Mouse (Mus musculus) liver, embryonic 14.5 days (tissue): ENCODE results near the gene Mtg2. TPM values are rescaled to one million over a fixed set of nuclear protein-coding genes. Genes with fewer than 3 reads are reported as not detected.
A peak's percentile ranks its signal among the peaks of the same experiment; 100 is the strongest.

Experiments
- ATAC-seq: fragments of 200-750 bp; cut with Nextera tagmentation; 2 replicates; pipeline ENCODE4 v1.8.0; 2017; ENCODE audit warnings: moderate number of reproducible peaks, mild to moderate bottlenecking, moderate library complexity; ENCODE audit not compliant: insufficient read depth
- DNase-seq, 3 experiments: peaks; one replicate each; pipeline ENCODE4 v3.0.0-alpha.2; 2012 to 2013; ENCODE audit warnings: low read depth in 3 of 3, low spot score in 3 of 3
- H3K27ac ChIP-seq: fragments of 300-500 bp; sonication (generic); 2 replicates; pipeline ENCODE4 v1.5.1; 2014; ENCODE audit warnings: moderate library complexity, mild to moderate bottlenecking, control low read depth, inconsistent platforms
- H3K27me3 ChIP-seq: fragments of 300-500 bp; sonication (generic); 2 replicates; pipeline ENCODE4 v1.6.1; 2014; ENCODE audit warnings: mild to moderate bottlenecking, low read length, moderate library complexity; ENCODE audit not compliant: control insufficient read depth, insufficient read depth
- H3K36me3 ChIP-seq: fragments of 300-500 bp; sonication (generic); replicated peaks from 2 replicates; pipeline ENCODE4 v1.6.1; 2014; ENCODE audit warnings: low read depth; ENCODE audit not compliant: control insufficient read depth, insufficient read depth
- H3K4me1 ChIP-seq, 2 experiments: fragments of 200-500 bp in 1 of 2; fragments of 300-500 bp in 1 of 2; sonication (generic) in 1 of 2; replicated peaks; 2 replicates each; pipeline ENCODE4 v1.6.1; 2012 to 2014; ENCODE audit warnings: antibody characterized with exemption in 1 of 2, inconsistent platforms in 1 of 2, low read length in 1 of 2; ENCODE audit not compliant: control insufficient read depth in 2 of 2, insufficient read depth in 2 of 2
- H3K4me2 ChIP-seq: fragments of 300-500 bp; sonication (generic); 2 replicates; pipeline ENCODE4 v1.6.1; 2014; ENCODE audit warnings: low read depth, mild to moderate bottlenecking, control low read depth, moderate library complexity
- H3K4me3 ChIP-seq, 2 experiments: fragments of 200-500 bp in 1 of 2; fragments of 300-500 bp in 1 of 2; sonication (generic) in 1 of 2; 2 replicates each; pipeline ENCODE4 v1.5.1; 2012 to 2014; ENCODE audit warnings: low read depth in 2 of 2, low read length in 2 of 2, mild to moderate bottlenecking in 2 of 2, control low read depth in 1 of 2, inconsistent platforms in 1 of 2, moderate library complexity in 1 of 2; ENCODE audit not compliant: insufficient read depth in 1 of 2
- H3K9ac ChIP-seq: fragments of 300-500 bp; sonication (generic); replicated peaks from 2 replicates; pipeline ENCODE4 v1.6.1; 2014; ENCODE audit warnings: mild to moderate bottlenecking, control low read depth, moderate library complexity
- H3K9me3 ChIP-seq: fragments of 300-500 bp; sonication (generic); 2 replicates; pipeline ENCODE4 v1.6.1; 2016; ENCODE audit warnings: low read length, mixed read lengths; ENCODE audit not compliant: control insufficient read depth
- CTCF ChIP-seq: IDR thresholded peaks from 2 replicates; pipeline ENCODE4 v1.5.1; 2016; ENCODE audit warnings: antibody characterized with exemption, low read depth, control low read depth
- EP300 ChIP-seq: IDR thresholded peaks from 2 replicates; pipeline ENCODE4 v1.6.1; 2016; ENCODE audit warnings: antibody characterized with exemption, low read depth
- WGBS: fragments of 180-500 bp; shearing (Covaris S2); extraction: QIAGEN DNeasy Blood & Tissue Kit; methylation state at CpG from one replicate; pipeline ENCODE4 v1.1.7; 2014; ENCODE audit not compliant: insufficient replicate concordance; 5-methylcytosine and 5-hydroxymethylcytosine counted together
- polyA plus RNA-seq, 2 experiments: library from polyadenylated mRNA; depleted of rRNA in 1 of 2; stranded (reverse) in 1 of 2; unstranded in 1 of 2; fragments of >200 nt; fragmentation: Nextera tagmentation in 1 of 2; extraction: Ambion mirVana in 1 of 2; gene quantifications; 2 replicates each; pipeline versions ENCODE4 v1.2.1 to v1.2.3; 2012 to 2014

Gene Mtg2
- polyA plus RNA-seq, 2 experiments, result 8.5 to 10.7 TPM

DNA sequence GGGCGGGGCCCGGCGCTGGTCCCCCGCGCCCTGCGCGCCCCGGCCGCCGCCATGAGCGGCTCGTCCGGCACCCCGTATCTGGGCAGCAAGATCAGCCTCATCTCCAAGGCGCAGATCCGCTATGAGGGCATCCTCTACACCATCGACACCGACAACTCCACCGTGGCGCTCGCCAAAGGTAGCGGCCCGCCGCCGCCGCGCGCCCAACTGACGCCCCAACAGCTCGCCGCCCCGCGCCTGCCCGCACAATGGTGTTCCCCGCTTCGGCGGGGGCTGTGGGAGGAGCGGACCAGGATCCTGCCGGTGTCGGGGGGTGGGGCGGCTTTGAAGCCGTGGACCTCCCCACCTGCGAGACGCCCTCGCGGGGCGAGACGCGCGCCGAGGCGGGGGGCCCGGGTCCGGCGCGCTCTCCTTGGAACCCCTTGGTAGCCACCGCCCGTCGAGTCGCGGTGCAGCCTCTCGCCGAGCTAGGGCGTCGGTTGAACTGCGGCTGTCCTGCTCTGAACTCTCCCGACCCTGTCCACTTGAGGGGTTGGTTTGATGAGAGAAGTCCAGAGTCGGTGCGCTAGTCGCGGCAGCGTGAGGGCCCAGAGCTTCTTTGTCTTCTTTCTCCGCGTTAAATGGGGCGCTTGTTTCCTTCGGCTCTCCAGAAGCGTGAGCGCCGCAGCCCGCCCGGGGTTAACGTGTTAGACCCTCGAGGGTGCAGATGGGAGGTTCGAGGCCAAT is 45.1 kb upstream of the Mtg2 start:
- peak overlapping the region; percentile 28 for H3K27ac ChIP-seq
- TF ChIP-seq EP300 (no peak), CTCF (no peak)
- peaks cover 13 to 16% of the 10 kb centered on the region in 2 experiments for H3K4me1 ChIP-seq
- peak overlapping the region; percentile 81 for H3K9ac ChIP-seq
- 0 out of 2 replicates have a peak, but pooled peaks have one; percentile 2 for ATAC-seq
- peak overlapping the region; percentile 80 to 97 for H3K4me3 ChIP-seq
- H3K36me3 ChIP-seq, result peaks cover 12% of the 10 kb centered on the region
- H3K27me3 ChIP-seq, result peaks cover 4% of the 10 kb centered on the region; the same call in 1 of the 2 replicates
- no peak for DNase-seq
- H3K4me2 ChIP-seq, result peak overlapping the region; percentile 99
- H3K9me3 ChIP-seq, result no peaks in the 10 kb centered on the region
- WGBS, result under 1% methylated on average over 81 of the region's 84 CpGs

- H3K4me1 ChIP-seq, result peaks cover 13 to 16% of the 10 kb centered on the region in 2 experiments
- no peaks in the 10 kb centered on the region for H3K9me3 ChIP-seq
- no peak overlapping the region for H3K27ac ChIP-seq
- DNase-seq, result no peak
- WGBS, result 18% methylated on average over 6 of the region's 6 CpGs
- peak overlapping the region; percentile 80 to 97 for H3K4me3 ChIP-seq
- peaks cover 12% of the 10 kb centered on the region for H3K36me3 ChIP-seq
- H3K27me3 ChIP-seq, result 0 out of 2 replicates have a peak, but pooled peaks cover 4% of the 10 kb centered on the region
- peak overlapping the region; percentile 99 for H3K4me2 ChIP-seq
- no peak for ATAC-seq
- peak overlapping the region; percentile 81 for H3K9ac ChIP-seq
- TF ChIP-seq EP300, result no peak
- no peak for TF ChIP-seq CTCF
Observed at GRCm38 (mm10) chr2:180025861-180026200, 44.6 kb upstream of the Mtg2 start.

- Histone ChIP-seq H3K4me2 (no peak overlapping the region), H3K9ac (no peak overlapping the region), H3K4me1 (peaks cover 13 to 16% of the 10 kb centered on the region in 2 experiments), H3K4me3 (no peak overlapping the region), H3K27ac (no peak overlapping the region), H3K36me3 (peaks cover 23% of the 10 kb centered on the region), H3K9me3 (no peaks in the 10 kb centered on the region), H3K27me3 (no peaks in the 10 kb centered on the region)
- no peak for DNase-seq
- no peak for ATAC-seq
- TF ChIP-seq CTCF (no peak), EP300 (no peak)
- 84% methylated on average over 9 of the region's 9 CpGs for WGBS
Observed at GRCm38 (mm10) chr2:180027768-180028167, 42.6 kb upstream of the Mtg2 start.

DNA sequence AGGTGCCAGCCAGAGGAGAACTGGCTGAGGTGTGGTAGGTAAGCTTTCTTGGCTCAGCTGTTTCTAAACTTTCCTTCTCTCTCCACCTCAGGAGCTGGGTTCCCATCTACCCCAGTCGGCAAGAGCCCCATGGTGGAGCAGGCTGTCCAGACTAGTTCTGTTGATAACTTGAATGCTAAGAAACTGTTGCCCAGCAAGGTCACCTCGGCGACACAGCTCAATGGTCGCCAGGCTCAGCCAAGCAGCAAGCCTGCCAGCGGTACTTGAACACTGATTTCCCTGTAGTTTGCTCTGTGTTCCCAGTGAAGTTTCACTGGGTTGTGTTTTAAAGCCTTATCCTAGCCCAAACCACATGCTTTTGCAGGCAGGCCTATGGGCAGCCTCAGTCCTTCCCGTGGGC is 39.1 kb upstream of the Mtg2 start:
- H3K4me2 ChIP-seq, result no peak overlapping the region
- H3K27me3 ChIP-seq, result no peaks in the 10 kb centered on the region
- ATAC-seq (no peak), DNase-seq (no peak)
- no peak overlapping the region for H3K27ac ChIP-seq
- H3K36me3 ChIP-seq, result peaks cover 43% of the 10 kb centered on the region
- peaks cover 5 to 6% of the 10 kb centered on the region in 2 experiments for H3K4me1 ChIP-seq
- H3K4me3 ChIP-seq, result no peak overlapping the region
- H3K9ac ChIP-seq, result no peak overlapping the region
- H3K9me3 ChIP-seq, result no peaks in the 10 kb centered on the region
- WGBS, result 85% methylated on average over 6 of the region's 6 CpGs
- TF ChIP-seq CTCF (no peak), EP300 (no peak)

DNA sequence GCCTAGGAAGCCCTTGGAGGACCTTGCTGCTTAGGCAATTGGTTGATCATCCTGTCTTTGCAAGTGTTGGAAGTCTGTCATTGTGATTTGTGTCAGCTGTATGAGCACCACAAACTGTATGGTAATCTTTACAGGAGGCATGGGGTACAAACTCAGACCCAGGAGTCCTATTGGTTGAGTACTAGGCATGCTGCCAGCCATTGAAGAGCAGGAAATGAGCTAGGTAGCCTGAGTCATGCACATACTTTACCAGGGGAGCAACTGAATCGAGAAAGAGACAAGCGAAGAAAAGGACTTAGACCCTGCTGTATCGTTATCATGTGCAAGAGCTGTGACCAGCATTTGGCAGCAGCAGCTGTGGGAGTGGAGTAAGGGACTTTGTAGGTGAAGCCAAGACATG is 37.5 kb upstream of the Mtg2 start:
- Histone ChIP-seq H3K9ac (no peak overlapping the region), H3K36me3 (peaks cover 58% of the 10 kb centered on the region), H3K4me3 (no peak overlapping the region), H3K27me3 (no peaks in the 10 kb centered on the region), H3K27ac (no peak overlapping the region), H3K4me1 (no peaks in the 10 kb centered on the region), H3K4me2 (no peak overlapping the region), H3K9me3 (no peaks in the 10 kb centered on the region)
- 75% methylated on average over 3 of the region's 3 CpGs for WGBS
- DNase-seq (no peak), ATAC-seq (no peak)
- TF ChIP-seq EP300 (no peak), CTCF (no peak)
